In genomic region chr8:111299363-111299820, GRCm38 (mm10) we compare ENCODE assay signal across 8 mouse cellular contexts. TPM values are rescaled to one million over a fixed set of nuclear protein-coding genes. Genes with fewer than 3 reads are reported as not detected.
DNase-seq lines count a peak whose midpoint lies in the region; ATAC-seq and TF ChIP-seq lines count a peak whose summit lies in the region.

No protein-coding gene starts in this region.

- no peak for TF ChIP-seq EP300 in heart, postnatal 0 days (IDR thresholded peaks at IDR 0.05; ENCODE audit: low read depth)

- no peak for TF ChIP-seq CTCF in heart, postnatal 0 days (IDR thresholded peaks at IDR 0.05; ENCODE audit: low read depth)
- TF ChIP-seq CTCF in lung, adult 2 months (IDR thresholded peaks at IDR 0.05; ENCODE audit: insufficient read depth, low read length) = no peak

- H3K36me3 ChIP-seq in erythroblast, embryonic 14.5 days (ENCODE audit: control insufficient read depth) = peaks cover 37% of the 10 kb centered on the region
- peaks cover 19% of the 10 kb centered on the region for H3K36me3 ChIP-seq in heart, postnatal 0 days (replicated peaks; ENCODE audit: control insufficient read depth, insufficient read depth, low read length)
- no peaks in the 10 kb centered on the region for H3K36me3 ChIP-seq in neural tube, embryonic 14.5 days (ENCODE audit: control insufficient read depth, insufficient read depth, low read length)

- ATAC-seq in heart, postnatal 0 days (ENCODE audit: insufficient read depth, low read depth) = peak; percentile 10; the same call in 1 of the 2 replicates
- ATAC-seq in neural tube, embryonic 14.5 days (ENCODE audit: low read depth) = no peak

- peak; percentile 51 to 55 for DNase-seq in CD8-positive naive resting alpha-beta T cell, adult 2 months (ENCODE audit: low read depth in 2 of 2, low spot score in 2 of 2)
- peak; percentile 23 to 33 for DNase-seq in adrenal gland, postnatal 4 days (ENCODE audit: low spot score in 2 of 2)
- DNase-seq in heart, postnatal 0 days (ENCODE audit: low spot score) = peak; percentile 33
- DNase-seq in kidney, postnatal 36 days = peak; percentile 39 to 74
- peak; percentile 60 for DNase-seq in lung, adult 2 months
- peak; percentile 35 to 51 for DNase-seq in thymus, adult 18-20 months

- WGBS in heart, postnatal 0 days = under 1% methylated on average over 28 of the region's 28 CpGs
- under 1% methylated on average over 28 of the region's 28 CpGs for WGBS in lung, adult 2 months
- WGBS in neural tube, embryonic 14.5 days = under 1% methylated on average over 28 of the region's 28 CpGs

- no peaks in the 10 kb centered on the region for H3K9me3 ChIP-seq in erythroblast, embryonic 14.5 days (ENCODE audit: control insufficient read depth, low read length)
- no peaks in the 10 kb centered on the region for H3K9me3 ChIP-seq in heart, postnatal 0 days (replicated peaks; ENCODE audit: control insufficient read depth, low read length)
- H3K9me3 ChIP-seq in neural tube, embryonic 14.5 days (ENCODE audit: control insufficient read depth, low read length) = no peaks in the 10 kb centered on the region

- peak overlapping the region; percentile 95 for H3K27ac ChIP-seq in heart, postnatal 0 days (ENCODE audit: low read depth)
- H3K27ac ChIP-seq in neural tube, embryonic 14.5 days (ENCODE audit: low read depth, low read length) = 0 out of 2 replicates have a peak overlapping the region, but pooled peaks have one; percentile 48

- no peaks in the 10 kb centered on the region for H3K27me3 ChIP-seq in erythroblast, embryonic 14.5 days (ENCODE audit: control insufficient read depth)
- no peaks in the 10 kb centered on the region for H3K27me3 ChIP-seq in heart, postnatal 0 days (ENCODE audit: control insufficient read depth, insufficient read depth, low read length)
- no peaks in the 10 kb centered on the region for H3K27me3 ChIP-seq in neural tube, embryonic 14.5 days (ENCODE audit: control insufficient read depth, insufficient read depth, low read length)

- H3K4me1 ChIP-seq in erythroblast, embryonic 14.5 days (ENCODE audit: control insufficient read depth) = peaks cover 39% of the 10 kb centered on the region
- H3K4me1 ChIP-seq in heart, postnatal 0 days (ENCODE audit: control insufficient read depth, insufficient read depth) = peaks cover 12% of the 10 kb centered on the region
- no peaks in the 10 kb centered on the region for H3K4me1 ChIP-seq in lung, adult 2 months (ENCODE audit: control insufficient read depth, insufficient read depth, low read length)
- peaks cover 2% of the 10 kb centered on the region; the same call in 1 of the 2 replicates for H3K4me1 ChIP-seq in neural tube, embryonic 14.5 days (ENCODE audit: control insufficient read depth, insufficient read depth, low read length)

- H3K4me2 ChIP-seq in heart, postnatal 0 days (ENCODE audit: low read depth, low read length) = peak overlapping the region; percentile 74
- H3K4me2 ChIP-seq in neural tube, embryonic 14.5 days (ENCODE audit: low read depth, low read length) = peak overlapping the region; percentile 80

- no peak for TF ChIP-seq POLR2A in lung, adult 2 months (IDR thresholded peaks at IDR 0.05; ENCODE audit: borderline replicate concordance, extremely low read depth, low read depth, low read length)

- peak overlapping the region; percentile 100 for H3K4me3 ChIP-seq in erythroblast, embryonic 14.5 days (replicated peaks)
- peak overlapping the region; percentile 99 for H3K4me3 ChIP-seq in heart, postnatal 0 days (ENCODE audit: low read depth, low read length)
- H3K4me3 ChIP-seq in lung, adult 2 months (replicated peaks; ENCODE audit: extremely low read depth, low read depth, low read length) = peak overlapping the region; percentile 96
- H3K4me3 ChIP-seq in neural tube, embryonic 14.5 days (ENCODE audit: low read depth, low read length) = peak overlapping the region; percentile 90

- H3K9ac ChIP-seq in heart, postnatal 0 days (replicated peaks; ENCODE audit: low read depth, low read length) = peak overlapping the region; percentile 95
- H3K9ac ChIP-seq in neural tube, embryonic 14.5 days (replicated peaks; ENCODE audit: low read depth, low read length) = peak overlapping the region; percentile 72

RNA-seq across cellular contexts. Expression of gene Rfwd3, which starts 0.6 kb away (rescaled TPM):
- 10 to 100 TPM; 78.9 to 79.4 TPM for total RNA-seq in adrenal gland, postnatal 4 days (2021)
- 0.63 TPM in 2 replicates for polyA plus RNA-seq in erythroblast, embryonic 14.5 days (2012)
- 20.5 and 32.7 TPM in 2 replicates for total RNA-seq in heart, postnatal 0 days (2014; rRNA removed; ENCODE audit: low replicate concordance)
- 16.0 TPM in 2 replicates for polyA plus RNA-seq in heart, postnatal 0 days (2015; fragmentation: Nextera tagmentation; extraction: Ambion mirVana)
- 8.0 and 10.8 TPM in 2 replicates for polyA plus RNA-seq in lung, adult 2 months (2012; rRNA removed)
- 19.2 and 25.4 TPM in 2 replicates for polyA plus RNA-seq in neural tube, embryonic 14.5 days (2014; fragmentation: Nextera tagmentation; extraction: Ambion mirVana)

RNA-seq across cellular contexts. Expression of gene Mlkl, which starts 38.6 kb away (rescaled TPM):
- total RNA-seq in adrenal gland, postnatal 4 days (2021) = 10 to 100 TPM; 12.8 to 13.4 TPM
- polyA plus RNA-seq in erythroblast, embryonic 14.5 days (2012) = 0.06 TPM in 1 of 2 replicates, not detected in the other
- 0.58 and 3.1 TPM in 2 replicates for total RNA-seq in heart, postnatal 0 days (2014; rRNA removed; ENCODE audit: low replicate concordance)
- 4.2 and 4.4 TPM in 2 replicates for polyA plus RNA-seq in heart, postnatal 0 days (2015; fragmentation: Nextera tagmentation; extraction: Ambion mirVana)
- polyA plus RNA-seq in lung, adult 2 months (2012; rRNA removed) = 1.7 and 2.5 TPM in 2 replicates
- polyA plus RNA-seq in neural tube, embryonic 14.5 days (2014; fragmentation: Nextera tagmentation; extraction: Ambion mirVana) = 0.35 TPM in 1 of 2 replicates, not detected in the other

RNA-seq across cellular contexts. Expression of gene Glg1, which starts 40.4 kb away (rescaled TPM):
- 100 to 1,000 TPM; 127 to 138 TPM for total RNA-seq in adrenal gland, postnatal 4 days (2021)
- 1.1 and 1.4 TPM in 2 replicates for polyA plus RNA-seq in erythroblast, embryonic 14.5 days (2012)
- total RNA-seq in heart, postnatal 0 days (2014; rRNA removed; ENCODE audit: low replicate concordance) = 30.5 and 41.9 TPM in 2 replicates
- 37.1 and 38.2 TPM in 2 replicates for polyA plus RNA-seq in heart, postnatal 0 days (2015; fragmentation: Nextera tagmentation; extraction: Ambion mirVana)
- polyA plus RNA-seq in lung, adult 2 months (2012; rRNA removed) = 38.8 and 44.7 TPM in 2 replicates
- polyA plus RNA-seq in neural tube, embryonic 14.5 days (2014; fragmentation: Nextera tagmentation; extraction: Ambion mirVana) = 77.0 and 97.5 TPM in 2 replicates

Comparison
In these comparisons a context has a peak if more than half of its experiments do, and no peak if none do; other contexts are left out.
1. RNA of gene Glg1, which starts 40.4 kb away (polyA plus RNA-seq): 77.0 to 97.5 TPM in neural tube, embryonic 14.5 days, 38.8 to 44.7 TPM in lung, adult 2 months and 37.1 to 38.2 TPM in heart, postnatal 0 days; 1.1 to 1.4 TPM in erythroblast, embryonic 14.5 days; every median in the first group is over 10 times any median in the second.
2. Peak in every context shown above with its lines, with median percentiles within 50 percentile points of each other: DNase-seq and H3K4me3 ChIP-seq.